Mouse (Mus musculus) neutrophil, adult 59 days (primary cell): ENCODE results near the gene Atpaf1. TPM values are rescaled to one million over a fixed set of nuclear protein-coding genes. Genes with fewer than 3 reads are reported as not detected.

Experiments used
- total RNA-seq, 2 experiments: library from RNA; stranded (reverse); gene quantifications; 1 replicate in 1 of 2; 2 replicates in 1 of 2; pipeline ENCODE4 v1.2.4; 2023

Atpaf1 gene
- total RNA-seq, result 1 to 10 TPM; 6.8 to 9.7 TPM

GRCm38 (mm10) chr4:115784769-115785510 is at the start of gene Atpaf1:
Gene Atpaf1, plus strand, starts transcription at chr4:115784812.

GRCm38 (mm10) chr4:115737551-115738041 is 47.0 kb upstream of the Atpaf1 start, which contains the start of gene Efcab14:
Gene Efcab14, plus strand, starts transcription at chr4:115737744.

GRCm38 (mm10) chr4:115780918-115781317 is 3.7 kb upstream of the Atpaf1 start, which contains the start of gene Tex38:
Gene Tex38, minus strand, starts transcription at chr4:115781018.

GRCm38 (mm10) chr4:115827888-115828571 is 43.4 kb downstream of the Atpaf1 start, which contains the start of gene Mob3c:
Gene Mob3c, plus strand, starts transcription at chr4:115828092.

GRCm38 (mm10) chr4:115838696-115839641 is 54.4 kb downstream of the Atpaf1 start, which contains the start of gene Mknk1:
Gene Mknk1, plus strand, starts transcription at chr4:115839198.

Other genes starting within 250 kb of the Atpaf1 start
- not detected for gene Cyp4a31, start 221.2 kb upstream of the Atpaf1 start, total RNA-seq
- not detected for gene Cyp4a32, start 183.8 kb upstream of the Atpaf1 start, total RNA-seq
- under 1 TPM in 1 of 2 experiments, not detected in 1; 0.42 TPM for gene Cyp4b1, start 137.1 kb upstream of the Atpaf1 start, total RNA-seq
- 10 to 100 TPM; 33.6 to 36.6 TPM for gene Efcab14, start 47.1 kb upstream of the Atpaf1 start, total RNA-seq
- gene Tex38, start 3.8 kb upstream of the Atpaf1 start, total RNA-seq, result not detected
- gene Mob3c, start 43.3 kb downstream of the Atpaf1 start, total RNA-seq, result 10 to 100 TPM; 15.1 to 19.0 TPM
- 100 to 1,000 TPM; 114 to 134 TPM for gene Mknk1, start 54.4 kb downstream of the Atpaf1 start, total RNA-seq
- gene Kncn, start 99.6 kb downstream of the Atpaf1 start, total RNA-seq, result under 1 TPM in 1 of 2 experiments, not detected in 1; 0.42 TPM
- gene 6430628N08Rik, start 105.9 kb downstream of the Atpaf1 start, total RNA-seq, result not detected
- gene Dmbx1, start 155.1 kb downstream of the Atpaf1 start, total RNA-seq, result not detected
- gene Faah, start 233.1 kb downstream of the Atpaf1 start, total RNA-seq, result 1 to 10 TPM; 1.1 to 1.4 TPM